Mouse (Mus musculus) midbrain, embryonic 16.5 days (tissue): ENCODE data around the gene Zswim1. TPM values are rescaled to one million over a fixed set of nuclear protein-coding genes. Genes with fewer than 3 reads are reported as not detected.
"Not testable (repeated sequence)": the region's sequence is repeated elsewhere in the genome, so short reads cannot be mapped to it uniquely, and the experiment has no call there.

Experiments
- ATAC-seq: fragments of 200-750 bp; cut with Nextera tagmentation; 2 replicates; pipeline ENCODE4 v1.8.0; 2017; ENCODE audit warnings: moderate TSS enrichment
- H3K27ac ChIP-seq: fragments of 300-500 bp; sonication (generic); 2 replicates; pipeline ENCODE4 v1.5.1; 2014; ENCODE audit warnings: mild to moderate bottlenecking, low read length, mixed read lengths
- H3K27me3 ChIP-seq: fragments of 300-500 bp; sonication (generic); 2 replicates; pipeline ENCODE4 v1.6.1; 2014; ENCODE audit warnings: low read depth, low read length, mixed read lengths; ENCODE audit not compliant: control insufficient read depth, insufficient read depth
- H3K36me3 ChIP-seq: fragments of 300-500 bp; sonication (generic); 2 replicates; pipeline ENCODE4 v1.6.1; 2014; ENCODE audit warnings: mild to moderate bottlenecking, low read length, moderate library complexity, mixed read lengths; ENCODE audit not compliant: control insufficient read depth, insufficient read depth
- H3K4me1 ChIP-seq: fragments of 300-500 bp; sonication (generic); 2 replicates; pipeline ENCODE4 v1.6.1; 2014; ENCODE audit warnings: mild to moderate bottlenecking, low read length, mixed read lengths; ENCODE audit not compliant: control insufficient read depth, insufficient read depth
- H3K4me2 ChIP-seq: fragments of 300-500 bp; sonication (generic); 2 replicates; pipeline ENCODE4 v1.6.1; 2014; ENCODE audit warnings: mild to moderate bottlenecking, low read length, mixed read lengths
- H3K4me3 ChIP-seq: fragments of 300-500 bp; sonication (generic); 2 replicates; pipeline ENCODE4 v1.5.1; 2014; ENCODE audit warnings: low read depth, mild to moderate bottlenecking, low read length, moderate library complexity, mixed read lengths
- H3K9ac ChIP-seq: fragments of 300-500 bp; sonication (generic); 2 replicates; pipeline ENCODE4 v1.6.1; 2014; ENCODE audit warnings: low read depth, low read length, mixed read lengths
- H3K9me3 ChIP-seq: fragments of 300-500 bp; sonication (generic); replicated peaks from 2 replicates; pipeline ENCODE4 v1.6.1; 2014; ENCODE audit warnings: mild to moderate bottlenecking, low read length, mixed read lengths; ENCODE audit not compliant: control insufficient read depth, poor library complexity, severe bottlenecking
- WGBS: fragments of 180-500 bp; shearing (Covaris S2); extraction: QIAGEN DNeasy Blood & Tissue Kit; methylation state at CpG from one replicate; pipeline ENCODE4 v1.1.7; 2014; 5-methylcytosine and 5-hydroxymethylcytosine counted together
- polyA plus RNA-seq: library from polyadenylated mRNA; unstranded; fragments of >200 nt; fragmentation: Nextera tagmentation; extraction: Ambion mirVana; gene quantifications from 2 replicates; pipeline ENCODE4 v1.2.1, GENCODE M21; 2015

Gene Zswim1
- polyA plus RNA-seq, 1 experiment from 2014 or later, result 29.9 TPM

- no peaks in the 10 kb centered on the region for H3K4me1 ChIP-seq
- H3K9me3 ChIP-seq, result no peaks in the 10 kb centered on the region; the same call in 1 of the 2 replicates
- no peak overlapping the region for H3K4me3 ChIP-seq
- no peaks in the 10 kb centered on the region for H3K36me3 ChIP-seq
- 83% methylated on average over 4 of the region's 4 CpGs for WGBS
- H3K27me3 ChIP-seq, result no peaks in the 10 kb centered on the region
- no peak overlapping the region for H3K4me2 ChIP-seq
- no peak overlapping the region for H3K27ac ChIP-seq
- no peak for ATAC-seq
- no peak overlapping the region for H3K9ac ChIP-seq
Measured at GRCm38 (mm10) chr2:164864593-164864992, 42.1 kb downstream of the Zswim1 start.

GRCm38 (mm10) chr2:164866741-164867551 is 44.5 kb downstream of the Zswim1 start:
- Histone ChIP-seq H3K4me3 (no peak overlapping the region), H3K4me1 (no peaks in the 10 kb centered on the region), H3K9me3 (no peaks in the 10 kb centered on the region; the same call in 1 of the 2 replicates), H3K27ac (no peak overlapping the region), H3K9ac (no peak overlapping the region), H3K36me3 (no peaks in the 10 kb centered on the region), H3K4me2 (no peak overlapping the region), H3K27me3 (no peaks in the 10 kb centered on the region)
- no peak for ATAC-seq
- WGBS, result 64% methylated on average over 16 of the region's 16 CpGs

GRCm38 (mm10) chr2:164867566-164867965 is 45.1 kb downstream of the Zswim1 start:
- no peak overlapping the region for H3K4me2 ChIP-seq
- H3K9me3 ChIP-seq, result no peaks in the 10 kb centered on the region; the same call in 1 of the 2 replicates
- no peak overlapping the region for H3K27ac ChIP-seq
- H3K36me3 ChIP-seq, result no peaks in the 10 kb centered on the region
- ATAC-seq, result no peak
- H3K4me1 ChIP-seq, result no peaks in the 10 kb centered on the region
- WGBS, result 91% methylated on average over 7 of the region's 7 CpGs
- H3K9ac ChIP-seq, result no peak overlapping the region
- no peak overlapping the region for H3K4me3 ChIP-seq
- no peaks in the 10 kb centered on the region for H3K27me3 ChIP-seq

GRCm38 (mm10) chr2:164868491-164868890 is 46.0 kb downstream of the Zswim1 start:
- ATAC-seq, result no peak
- H3K27me3 ChIP-seq, result no peaks in the 10 kb centered on the region
- no peak overlapping the region for H3K4me3 ChIP-seq
- H3K4me2 ChIP-seq, result no peak overlapping the region
- no peak overlapping the region for H3K27ac ChIP-seq
- WGBS, result 79% methylated on average over 7 of the region's 7 CpGs
- no peaks in the 10 kb centered on the region; the same call in 1 of the 2 replicates for H3K9me3 ChIP-seq
- no peaks in the 10 kb centered on the region for H3K36me3 ChIP-seq
- H3K9ac ChIP-seq, result no peak overlapping the region
- no peaks in the 10 kb centered on the region for H3K4me1 ChIP-seq

- ATAC-seq, result no peak
- Histone ChIP-seq H3K9ac (no peak overlapping the region), H3K27me3 (no peaks in the 10 kb centered on the region), H3K9me3 (no peaks in the 10 kb centered on the region; the same call in 1 of the 2 replicates), H3K4me3 (no peak overlapping the region), H3K27ac (no peak overlapping the region), H3K4me1 (no peaks in the 10 kb centered on the region), H3K4me2 (no peak overlapping the region), H3K36me3 (no peaks in the 10 kb centered on the region)
- WGBS, result 53% methylated on average over 6 of the region's 6 CpGs
Measured at GRCm38 (mm10) chr2:164871602-164872303, 49.3 kb downstream of the Zswim1 start.

GRCm38 (mm10) chr2:164873621-164874020 is 51.1 kb downstream of the Zswim1 start:
- Histone ChIP-seq H3K9me3 (no peaks in the 10 kb centered on the region), H3K4me1 (peaks cover 7% of the 10 kb centered on the region), H3K4me2 (no peak overlapping the region), H3K4me3 (no peak overlapping the region), H3K27ac (no peak overlapping the region), H3K9ac (no peak overlapping the region), H3K36me3 (no peaks in the 10 kb centered on the region), H3K27me3 (no peaks in the 10 kb centered on the region)
- ATAC-seq, result no peak
- WGBS, result 76% methylated on average over 3 of the region's 3 CpGs

GRCm38 (mm10) chr2:164874239-164874769 is 51.8 kb downstream of the Zswim1 start:
- Histone ChIP-seq H3K4me2 (no peak overlapping the region), H3K27ac (peak overlapping the region; percentile 35; the same call in 1 of the 2 replicates), H3K4me3 (no peak overlapping the region), H3K27me3 (no peaks in the 10 kb centered on the region), H3K9me3 (no peaks in the 10 kb centered on the region), H3K4me1 (peaks cover 8% of the 10 kb centered on the region), H3K9ac (no peak overlapping the region), H3K36me3 (no peaks in the 10 kb centered on the region)
- 41% methylated on average over 1 of the region's 1 CpGs for WGBS
- no peak for ATAC-seq

GRCm38 (mm10) chr2:164875648-164876047 is 53.2 kb downstream of the Zswim1 start:
- not testable (repeated sequence) for H3K4me2 ChIP-seq, H3K4me3 ChIP-seq, H3K9me3 ChIP-seq, H3K27ac ChIP-seq, H3K36me3 ChIP-seq, H3K9ac ChIP-seq, ATAC-seq, H3K27me3 ChIP-seq
- 57% methylated on average over 2 of the region's 2 CpGs for WGBS
- peaks cover 13% of the 10 kb centered on the region for H3K4me1 ChIP-seq
